ENCODE assay signal across 16 mouse cellular contexts in the genomic region with DNA sequence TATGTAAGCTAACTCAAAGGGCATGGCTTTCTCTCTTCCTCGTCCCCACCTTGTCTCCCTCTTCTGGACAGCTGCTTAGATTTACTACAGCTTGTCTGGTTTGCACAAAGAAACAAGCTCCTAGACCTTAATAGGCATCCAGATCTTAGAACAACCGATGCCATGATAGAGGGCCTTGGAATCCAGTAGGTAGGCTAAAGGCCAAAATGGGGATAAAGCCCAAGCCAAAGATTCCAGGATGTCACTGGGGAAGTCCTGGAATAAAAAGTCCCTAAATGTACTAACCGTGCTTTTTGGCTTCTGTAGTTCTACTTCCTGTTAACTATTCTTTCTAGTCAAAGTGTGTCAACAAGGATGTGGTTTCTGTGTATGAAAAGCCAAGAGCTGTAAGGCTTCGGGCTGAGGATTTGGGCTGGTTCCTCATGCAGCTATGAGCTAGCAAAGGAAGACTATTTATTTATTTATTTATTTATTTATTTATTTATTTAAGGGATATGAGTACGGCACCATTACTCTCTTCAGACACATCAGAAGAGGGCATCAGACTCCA.
A peak's percentile ranks its signal among the peaks of the same experiment; 100 is the strongest.
DNase-seq lines count a peak whose midpoint lies in the region; ATAC-seq and TF ChIP-seq lines count a peak whose summit lies in the region.
"Had no signal": no experiment of that assay in that cellular context is flagged by ENCODE, and none has a peak within 500 bp of the region (broad histone marks: within the 10 kb centered on the region; RNA-seq: fewer than 3 reads in every experiment).

No protein-coding gene starts in this region.

- 0 out of 2 replicates have a peak overlapping the region, but pooled peaks have one; percentile 35 for H3K27ac ChIP-seq in small intestine, adult 2 months (ENCODE audit: insufficient read depth, low read depth, low read length)
- H3K27ac ChIP-seq: embryonic facial prominence, embryonic 10.5 days; heart, embryonic 13.5 days; hindbrain, embryonic 15.5 days; midbrain, embryonic 12.5 days; stomach, embryonic 15.5 days had no signal

- TF ChIP-seq POLR2A in small intestine, adult 2 months (IDR thresholded peaks at IDR 0.05; ENCODE audit: low read depth, low read length) = no peak

- ATAC-seq in granulocyte monocyte progenitor cell, adult 5-6 weeks (replicated peaks; ENCODE audit: poor library complexity, severe bottlenecking) = peak; percentile 98

- no peaks in the 10 kb centered on the region for H3K4me1 ChIP-seq in small intestine, adult 2 months (ENCODE audit: control insufficient read depth, insufficient read depth, insufficient read length, low read length)
- H3K4me1 ChIP-seq: embryonic facial prominence, embryonic 10.5 days; heart, embryonic 13.5 days; hindbrain, embryonic 15.5 days; midbrain, embryonic 12.5 days; stomach, embryonic 15.5 days had no signal

- H3K27me3 ChIP-seq in small intestine, adult 2 months (ENCODE audit: control insufficient read depth, insufficient read depth, low read length) = no peaks in the 10 kb centered on the region
- H3K27me3 ChIP-seq: heart, embryonic 13.5 days; hindbrain, embryonic 15.5 days; midbrain, embryonic 12.5 days; stomach, embryonic 15.5 days had no signal

- H3K4me3 ChIP-seq in small intestine, adult 2 months (ENCODE audit: low read depth, low read length) = no peak overlapping the region
- H3K4me3 ChIP-seq: embryonic facial prominence, embryonic 10.5 days; heart, embryonic 13.5 days; hindbrain, embryonic 15.5 days; midbrain, embryonic 12.5 days; stomach, embryonic 15.5 days had no signal

- no peaks in the 10 kb centered on the region for H3K36me3 ChIP-seq in small intestine, adult 2 months (ENCODE audit: control insufficient read depth, insufficient read depth, low read length)
- H3K36me3 ChIP-seq: embryonic facial prominence, embryonic 10.5 days; heart, embryonic 13.5 days; hindbrain, embryonic 15.5 days; midbrain, embryonic 12.5 days; stomach, embryonic 15.5 days had no signal

- 65% methylated on average over 5 of the region's 5 CpGs for WGBS in small intestine, adult 2 months

- DNase-seq in 416B (ENCODE audit: low read depth) = peak; percentile 69
- DNase-seq in A20 (ENCODE audit: low read depth, low spot score) = peak; percentile 41
- no peak for DNase-seq in frontal cortex, adult 2 months (ENCODE audit: extremely low spot score in 1 of 2, low spot score in 1 of 2)
- DNase-seq in urinary bladder, adult 18-20 months (ENCODE audit: low spot score in 2 of 2) = no peak
- no peak for DNase-seq in layer of hippocampus, adult 9-10 months (ENCODE audit: low spot score)
- DNase-seq: cerebellum, adult 8-10 months; kidney, postnatal 14 days; layer of hippocampus, postnatal 36 days; lung, embryonic 14.5 days had no signal

- TF ChIP-seq CTCF in small intestine, adult 2 months (IDR thresholded peaks at IDR 0.05; ENCODE audit: extremely low read depth, insufficient read length, insufficient replicate concordance, low read depth, low read length) = no peak

Comparison
In these comparisons a context has a peak if more than half of its experiments do, and no peak if none do; other contexts are left out.
1. DNase-seq: peak in 416B (single experiment) and A20 (single experiment); none in frontal cortex, adult 2 months (0 of 2), urinary bladder, adult 18-20 months (0 of 2) and layer of hippocampus, adult 9-10 months (single experiment).